Mouse (Mus musculus): ENCODE data around the gene Nup93. TPM values are rescaled to one million over a fixed set of nuclear protein-coding genes. Genes with fewer than 3 reads are reported as not detected.
A peak's percentile ranks its signal among the peaks of the same experiment; 100 is the strongest.
"Not testable (repeated sequence)": the region's sequence is repeated elsewhere in the genome, so short reads cannot be mapped to it uniquely, and the experiment has no call there.

The Nup93 gene
- 54.7 and 61.0 TPM in 2 replicates for polyA plus RNA-seq (2012; rRNA removed)

GRCm38 (mm10) chr8:94214252-94215173 is at the start of gene Nup93:
Gene Nup93, plus strand, starts transcription at chr8:94214564.
- TF ChIP-seq CTCF (IDR thresholded peaks at IDR 0.05; ENCODE audit: borderline replicate concordance, extremely low read depth, insufficient read depth, insufficient read length) (no peak), POLR2A (IDR thresholded peaks at IDR 0.05; ENCODE audit: borderline replicate concordance, extremely low read depth, insufficient read depth, insufficient read length, poor library complexity, severe bottlenecking) (peak; percentile 87)
- peak; percentile 99 for DNase-seq (ENCODE audit: low read depth)

GRCm38 (mm10) chr8:94165772-94166171 is 48.6 kb upstream of the Nup93 start:
- DNase-seq (ENCODE audit: low read depth), result not testable (repeated sequence)

- peak; percentile 88 for DNase-seq (ENCODE audit: low read depth)
- TF ChIP-seq POLR2A (IDR thresholded peaks at IDR 0.05; ENCODE audit: borderline replicate concordance, extremely low read depth, insufficient read depth, insufficient read length, poor library complexity, severe bottlenecking) (no peak), CTCF (IDR thresholded peaks at IDR 0.05; ENCODE audit: borderline replicate concordance, extremely low read depth, insufficient read depth, insufficient read length) (peak; percentile 94)
These were observed 47.1 kb upstream of the Nup93 start for GRCm38 (mm10) chr8:94167244-94167643.

- DNase-seq (ENCODE audit: low read depth), result no peak
- TF ChIP-seq POLR2A (IDR thresholded peaks at IDR 0.05; ENCODE audit: borderline replicate concordance, extremely low read depth, insufficient read depth, insufficient read length, poor library complexity, severe bottlenecking), result no peak
- no peak for TF ChIP-seq CTCF (IDR thresholded peaks at IDR 0.05; ENCODE audit: borderline replicate concordance, extremely low read depth, insufficient read depth, insufficient read length)
These were observed 44.8 kb upstream of the Nup93 start for GRCm38 (mm10) chr8:94169547-94169946.

- no peak for DNase-seq (ENCODE audit: low read depth)
These were observed 43.0 kb upstream of the Nup93 start for GRCm38 (mm10) chr8:94171321-94171755.

GRCm38 (mm10) chr8:94172075-94172808 is 42.1 kb upstream of the Nup93 start, which contains the start of gene Mt2:
Gene Mt2, plus strand, starts transcription at chr8:94172664.
- DNase-seq (ENCODE audit: low read depth), result peak; percentile 74

More at GRCm38 (mm10) chr8:94171321-94171755, 43.0 kb upstream of the Nup93 start:
- TF ChIP-seq CTCF (IDR thresholded peaks at IDR 0.05; ENCODE audit: borderline replicate concordance, extremely low read depth, insufficient read depth, insufficient read length) (no peak), POLR2A (IDR thresholded peaks at IDR 0.05; ENCODE audit: borderline replicate concordance, extremely low read depth, insufficient read depth, insufficient read length, poor library complexity, severe bottlenecking) (no peak)

GRCm38 (mm10) chr8:94172809-94173732 is 41.3 kb upstream of the Nup93 start:
- no peak for TF ChIP-seq POLR2A (IDR thresholded peaks at IDR 0.05; ENCODE audit: borderline replicate concordance, extremely low read depth, insufficient read depth, insufficient read length, poor library complexity, severe bottlenecking)
- TF ChIP-seq CTCF (IDR thresholded peaks at IDR 0.05; ENCODE audit: borderline replicate concordance, extremely low read depth, insufficient read depth, insufficient read length), result no peak
- DNase-seq (ENCODE audit: low read depth), result peak; percentile 56

More at GRCm38 (mm10) chr8:94172075-94172808, 42.1 kb upstream of the Nup93 start, which contains the start of gene Mt2:
- TF ChIP-seq CTCF (IDR thresholded peaks at IDR 0.05; ENCODE audit: borderline replicate concordance, extremely low read depth, insufficient read depth, insufficient read length) (no peak), POLR2A (IDR thresholded peaks at IDR 0.05; ENCODE audit: borderline replicate concordance, extremely low read depth, insufficient read depth, insufficient read length, poor library complexity, severe bottlenecking) (no peak)

- no peak for TF ChIP-seq POLR2A (IDR thresholded peaks at IDR 0.05; ENCODE audit: borderline replicate concordance, extremely low read depth, insufficient read depth, insufficient read length, poor library complexity, severe bottlenecking)
- TF ChIP-seq CTCF (IDR thresholded peaks at IDR 0.05; ENCODE audit: borderline replicate concordance, extremely low read depth, insufficient read depth, insufficient read length), result no peak
- DNase-seq (ENCODE audit: low read depth), result no peak
These were observed 40.4 kb upstream of the Nup93 start for GRCm38 (mm10) chr8:94173848-94174403.

GRCm38 (mm10) chr8:94174619-94175213 is 39.6 kb upstream of the Nup93 start:
- no peak for TF ChIP-seq POLR2A (IDR thresholded peaks at IDR 0.05; ENCODE audit: borderline replicate concordance, extremely low read depth, insufficient read depth, insufficient read length, poor library complexity, severe bottlenecking)
- TF ChIP-seq CTCF (IDR thresholded peaks at IDR 0.05; ENCODE audit: borderline replicate concordance, extremely low read depth, insufficient read depth, insufficient read length), result no peak
- peak; percentile 32 for DNase-seq (ENCODE audit: low read depth)
